Mouse (Mus musculus) cerebellum, postnatal 14 days (tissue): Measurements from ENCODE around the gene Astn1.
A peak's percentile ranks its signal among the peaks of the same experiment; 100 is the strongest.

Experiments used
- DNase-seq, 2 experiments: peaks; one replicate each; pipeline ENCODE4 v3.0.0; 2021; ENCODE audit warnings: mixed read lengths in 2 of 2

The Astn1 gene

GRCm38 (mm10) chr1:158632935-158633334 lies 270.9 kb downstream of the Astn1 start:
- no peak for DNase-seq

GRCm38 (mm10) chr1:158633441-158633840 lies 271.4 kb downstream of the Astn1 start:
- no peak for DNase-seq

GRCm38 (mm10) chr1:158641306-158641705 lies 279.2 kb downstream of the Astn1 start:
- peak; percentile 59 to 63 for DNase-seq

GRCm38 (mm10) chr1:158642247-158642646 lies 280.2 kb downstream of the Astn1 start:
- no peak for DNase-seq

- no peak for DNase-seq
Measured at GRCm38 (mm10) chr1:158652799-158653198, 290.7 kb downstream of the Astn1 start.

- peak; percentile 77 for DNase-seq
Measured at GRCm38 (mm10) chr1:158653808-158654520, 291.9 kb downstream of the Astn1 start.

GRCm38 (mm10) chr1:158654571-158655205 lies 292.6 kb downstream of the Astn1 start:
- peak in 1 of 2 experiments; percentile 40 for DNase-seq

GRCm38 (mm10) chr1:158656986-158657385 lies 294.9 kb downstream of the Astn1 start:
- peak; percentile 40 to 49 for DNase-seq

- DNase-seq = no peak
Measured at GRCm38 (mm10) chr1:158666001-158666400, 303.9 kb downstream of the Astn1 start.

- peak; percentile 77 to 83 for DNase-seq
Measured at GRCm38 (mm10) chr1:158669971-158670592, 308.0 kb downstream of the Astn1 start.

GRCm38 (mm10) chr1:158687726-158688125 lies 325.7 kb downstream of the Astn1 start:
- no peak for DNase-seq

GRCm38 (mm10) chr1:158697423-158697822 lies 335.4 kb downstream of the Astn1 start:
- DNase-seq = no peak

GRCm38 (mm10) chr1:158697859-158698569 lies 335.9 kb downstream of the Astn1 start:
- DNase-seq = no peak

GRCm38 (mm10) chr1:158699276-158699675 lies 337.2 kb downstream of the Astn1 start:
- no peak for DNase-seq

GRCm38 (mm10) chr1:158700147-158700546 lies 338.1 kb downstream of the Astn1 start:
- DNase-seq = no peak

- no peak for DNase-seq
Measured at GRCm38 (mm10) chr1:158701336-158701735, 339.3 kb downstream of the Astn1 start.

GRCm38 (mm10) chr1:158713301-158714095 lies 351.4 kb downstream of the Astn1 start:
- peak; percentile 45 to 58 for DNase-seq

GRCm38 (mm10) chr1:158732868-158733496 lies 370.9 kb downstream of the Astn1 start:
- no peak for DNase-seq

- DNase-seq = peak in 1 of 2 experiments; percentile 11
Measured at GRCm38 (mm10) chr1:158739132-158739919, 377.3 kb downstream of the Astn1 start.

- no peak for DNase-seq
Measured at GRCm38 (mm10) chr1:158740161-158740766, 378.2 kb downstream of the Astn1 start.

GRCm38 (mm10) chr1:158740949-158741348 lies 378.9 kb downstream of the Astn1 start:
- DNase-seq = no peak
